Mouse (Mus musculus): ENCODE measurements around the gene Ss18l2. TPM values are rescaled to one million over a fixed set of nuclear protein-coding genes. Genes with fewer than 3 reads are reported as not detected.

Ss18l2 gene
- polyA plus RNA-seq, 1 experiment from 2014 or later, result 168 TPM

DNA sequence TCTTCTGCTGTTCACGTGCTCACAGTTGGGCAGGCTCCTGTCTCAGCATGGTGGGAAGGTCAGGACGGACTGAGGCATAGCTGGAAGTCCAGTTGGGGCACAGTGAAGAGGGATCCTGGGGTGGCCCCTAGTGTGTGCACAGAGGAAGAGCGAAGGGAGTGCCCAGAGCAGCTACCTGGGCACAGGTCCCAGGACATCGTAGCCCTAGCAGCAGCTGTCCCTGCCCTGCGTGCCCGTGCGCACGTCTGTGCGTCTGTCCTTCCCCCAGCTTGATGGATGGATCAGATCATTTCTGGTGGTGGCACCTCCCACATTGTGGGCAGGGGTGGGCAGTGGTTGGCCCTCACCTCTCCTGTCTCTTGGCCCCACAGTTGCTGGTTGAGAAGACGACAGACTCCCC is 52.1 kb downstream of the Ss18l2 start:
- no peak overlapping the region for H3K9ac ChIP-seq
- H3K4me3 ChIP-seq, result no peak overlapping the region
- 83% methylated on average over 10 of the region's 10 CpGs for WGBS
- ATAC-seq (ENCODE audit: low FRiP score, low read depth), result no peak
- H3K4me1 ChIP-seq (replicated peaks), result peaks cover 50% of the 10 kb centered on the region
- no peaks in the 10 kb centered on the region for H3K27me3 ChIP-seq
- no peaks in the 10 kb centered on the region for H3K9me3 ChIP-seq
- peaks cover 34% of the 10 kb centered on the region for H3K36me3 ChIP-seq
- no peak overlapping the region for H3K27ac ChIP-seq (replicated peaks)
- no peak overlapping the region for H3K4me2 ChIP-seq

DNA sequence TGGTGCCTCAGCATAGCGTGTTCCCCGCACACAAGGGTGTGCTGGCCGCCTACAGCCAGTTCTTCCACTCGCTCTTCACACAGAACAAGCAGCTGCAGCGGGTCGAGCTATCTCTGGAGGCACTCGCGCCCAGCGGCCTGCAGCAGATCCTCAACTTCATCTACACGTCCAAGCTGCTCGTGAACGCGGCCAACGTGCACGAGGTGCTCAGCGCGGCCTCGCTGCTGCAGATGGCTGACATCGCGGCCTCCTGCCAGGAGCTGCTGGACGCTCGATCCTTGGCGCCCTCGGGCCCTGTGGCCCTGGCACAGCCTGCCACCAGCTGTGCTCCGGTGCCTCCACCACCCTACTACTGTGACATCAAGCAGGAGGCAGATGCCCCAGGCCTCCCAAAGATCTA is 52.6 kb downstream of the Ss18l2 start:
- no peak overlapping the region for H3K4me2 ChIP-seq

More for the DNA sequence above, 52.6 kb downstream of the Ss18l2 start:
- Histone ChIP-seq H3K4me1 (replicated peaks) (peaks cover 46% of the 10 kb centered on the region), H3K9ac (no peak overlapping the region), H3K36me3 (peaks cover 39% of the 10 kb centered on the region), H3K27ac (replicated peaks) (no peak overlapping the region), H3K9me3 (no peaks in the 10 kb centered on the region), H3K27me3 (no peaks in the 10 kb centered on the region), H3K4me3 (no peak overlapping the region)
- WGBS, result 84% methylated on average over 25 of the region's 25 CpGs
- no peak for ATAC-seq (ENCODE audit: low FRiP score, low read depth)

Other genes starting within 250 kb of the Ss18l2 start
- gene Cck, start 214.6 kb upstream of the Ss18l2 start, polyA plus RNA-seq (2015; fragmentation: Nextera tagmentation; extraction: Ambion mirVana), result 70.3 and 71.8 TPM in 2 replicates
- 0.26 TPM in 1 of 2 replicates, not detected in the other for gene Lyzl4, start 68.2 kb upstream of the Ss18l2 start, polyA plus RNA-seq (2015; fragmentation: Nextera tagmentation; extraction: Ambion mirVana)
- 0.30 and 0.43 TPM in 2 replicates for gene Vipr1, start 67.6 kb upstream of the Ss18l2 start, polyA plus RNA-seq (2015; fragmentation: Nextera tagmentation; extraction: Ambion mirVana)
- gene Sec22c, start 4.8 kb upstream of the Ss18l2 start, polyA plus RNA-seq (2015; fragmentation: Nextera tagmentation; extraction: Ambion mirVana), result 30.3 and 32.8 TPM in 2 replicates
- 45.0 and 53.8 TPM in 2 replicates for gene Nktr, start 8.8 kb downstream of the Ss18l2 start, polyA plus RNA-seq (2015; fragmentation: Nextera tagmentation; extraction: Ambion mirVana)
- 32.9 and 33.2 TPM in 2 replicates for gene Zfp651, start 49.0 kb downstream of the Ss18l2 start, polyA plus RNA-seq (2015; fragmentation: Nextera tagmentation; extraction: Ambion mirVana)
- gene Klhl40, start 67.3 kb downstream of the Ss18l2 start, polyA plus RNA-seq (2015; fragmentation: Nextera tagmentation; extraction: Ambion mirVana), result 1.4 and 1.8 TPM in 2 replicates
- 0.14 and 0.19 TPM in 2 replicates for gene Hhatl, start 82.2 kb downstream of the Ss18l2 start, polyA plus RNA-seq (2015; fragmentation: Nextera tagmentation; extraction: Ambion mirVana)
- 3.2 and 3.5 TPM in 2 replicates for gene Ccdc13, start 129.1 kb downstream of the Ss18l2 start, polyA plus RNA-seq (2015; fragmentation: Nextera tagmentation; extraction: Ambion mirVana)
- 157 and 160 TPM in 2 replicates for gene Higd1a, start 148.0 kb downstream of the Ss18l2 start, polyA plus RNA-seq (2015; fragmentation: Nextera tagmentation; extraction: Ambion mirVana)
- gene Ackr2, start 188.0 kb downstream of the Ss18l2 start, polyA plus RNA-seq (2015; fragmentation: Nextera tagmentation; extraction: Ambion mirVana), result 2.9 and 3.0 TPM in 2 replicates
- not detected in 2 replicates for gene Cyp8b1, start 206.0 kb downstream of the Ss18l2 start, polyA plus RNA-seq (2015; fragmentation: Nextera tagmentation; extraction: Ambion mirVana)
- 1.8 and 2.1 TPM in 2 replicates for gene Fam198a, start 240.7 kb downstream of the Ss18l2 start, polyA plus RNA-seq (2015; fragmentation: Nextera tagmentation; extraction: Ambion mirVana)

Measured in hindbrain, embryonic 15.5 days (tissue).